Mouse (Mus musculus) intestine, embryonic 15.5 days (tissue): ENCODE data around the gene Gm17079. TPM values are rescaled to one million over a fixed set of nuclear protein-coding genes. Genes with fewer than 3 reads are reported as not detected.
"Not testable (repeated sequence)": the region's sequence is repeated elsewhere in the genome, so short reads cannot be mapped to it uniquely, and the experiment has no call there.

Experiments
- ATAC-seq: fragments of 200-750 bp; cut with Nextera tagmentation; 2 replicates; pipeline ENCODE4 v1.8.0; 2017; ENCODE audit warnings: moderate TSS enrichment, moderate library complexity
- H3K27ac ChIP-seq: fragments of 300-500 bp; sonication (generic); 2 replicates; pipeline ENCODE4 v1.5.1; 2015; ENCODE audit warnings: mild to moderate bottlenecking, inconsistent platforms
- H3K27me3 ChIP-seq: fragments of 300-500 bp; sonication (generic); replicated peaks from 2 replicates; pipeline ENCODE4 v1.6.1; 2015; ENCODE audit warnings: inconsistent platforms
- H3K36me3 ChIP-seq: fragments of 300-500 bp; sonication (generic); 2 replicates; pipeline ENCODE4 v1.6.1; 2015; ENCODE audit warnings: inconsistent platforms
- H3K4me1 ChIP-seq: fragments of 300-500 bp; sonication (generic); replicated peaks from 2 replicates; pipeline ENCODE4 v1.6.1; 2015; ENCODE audit warnings: inconsistent platforms
- H3K4me2 ChIP-seq: fragments of 300-500 bp; sonication (generic); replicated peaks from 2 replicates; pipeline ENCODE4 v1.6.1; 2015; ENCODE audit warnings: mild to moderate bottlenecking, inconsistent platforms
- H3K4me3 ChIP-seq: fragments of 300-500 bp; sonication (generic); replicated peaks from 2 replicates; pipeline ENCODE4 v1.5.1; 2015; ENCODE audit warnings: inconsistent platforms
- H3K9ac ChIP-seq: fragments of 300-500 bp; sonication (generic); 2 replicates; pipeline ENCODE4 v1.6.1; 2015; ENCODE audit warnings: inconsistent platforms
- H3K9me3 ChIP-seq: fragments of 300-500 bp; sonication (generic); 2 replicates; pipeline ENCODE4 v1.6.1; 2016; ENCODE audit warnings: inconsistent platforms
- WGBS: fragments of 180-500 bp; shearing (Covaris S2); methylation state at CpG from one replicate; pipeline ENCODE4 v1.1.7; 2015; 5-methylcytosine and 5-hydroxymethylcytosine counted together
- polyA plus RNA-seq: library from polyadenylated mRNA; unstranded; fragments of >200 nt; fragmentation: Nextera tagmentation; extraction: Ambion mirVana; gene quantifications from 2 replicates; pipeline ENCODE4 v1.2.1, GENCODE M21; 2015

Gm17079 gene
- polyA plus RNA-seq, result not detected in 2 replicates

GRCm38 (mm10) chr14:51695368-51695767 is at the start of gene Gm17079:
Gene Gm17079 (minus strand): TSS chr14:51695468.
- not testable (repeated sequence) for H3K9me3 ChIP-seq, H3K36me3 ChIP-seq, ATAC-seq, H3K9ac ChIP-seq, H3K4me3 ChIP-seq, H3K4me1 ChIP-seq, H3K27ac ChIP-seq, H3K27me3 ChIP-seq, H3K4me2 ChIP-seq
- 85% methylated on average over 2 of the region's 2 CpGs for WGBS

- Histone ChIP-seq H3K4me1 (peaks cover 9% of the 10 kb centered on the region; the same call in 1 of the 2 replicates), H3K9ac (peak overlapping the region; percentile 30; the same call in 1 of the 2 replicates), H3K9me3 (no peaks in the 10 kb centered on the region), H3K4me3 (peak overlapping the region; percentile 41), H3K27me3 (peaks cover 38% of the 10 kb centered on the region), H3K27ac (no peak overlapping the region), H3K4me2 (peak overlapping the region; percentile 86), H3K36me3 (no peaks in the 10 kb centered on the region)
- peak; percentile 55; the same call in 1 of the 2 replicates for ATAC-seq
- under 1% methylated on average over 42 of the region's 42 CpGs for WGBS
These were observed 45.3 kb upstream of the Gm17079 start for GRCm38 (mm10) chr14:51740347-51741170.

GRCm38 (mm10) chr14:51739150-51739993 is 44.1 kb upstream of the Gm17079 start:
- H3K9me3 ChIP-seq, result no peaks in the 10 kb centered on the region
- peaks cover 38% of the 10 kb centered on the region for H3K27me3 ChIP-seq
- H3K36me3 ChIP-seq, result no peaks in the 10 kb centered on the region
- 3% methylated on average over 24 of the region's 24 CpGs for WGBS
- ATAC-seq, result no peak
- no peak overlapping the region for H3K4me3 ChIP-seq
- no peak overlapping the region for H3K27ac ChIP-seq
- H3K4me2 ChIP-seq, result peak overlapping the region; percentile 86
- peaks cover 9% of the 10 kb centered on the region; the same call in 1 of the 2 replicates for H3K4me1 ChIP-seq
- no peak overlapping the region for H3K9ac ChIP-seq

- H3K9me3 ChIP-seq, result no peaks in the 10 kb centered on the region
- H3K9ac ChIP-seq, result no peak overlapping the region
- H3K36me3 ChIP-seq, result no peaks in the 10 kb centered on the region
- peaks cover 9% of the 10 kb centered on the region; the same call in 1 of the 2 replicates for H3K4me1 ChIP-seq
- ATAC-seq, result no peak
- peak overlapping the region; percentile 40 for H3K4me2 ChIP-seq
- H3K27me3 ChIP-seq, result peaks cover 38% of the 10 kb centered on the region
- H3K27ac ChIP-seq, result no peak overlapping the region
- WGBS, result 4% methylated on average over 29 of the region's 29 CpGs
- no peak overlapping the region for H3K4me3 ChIP-seq
These were observed 43.3 kb upstream of the Gm17079 start for GRCm38 (mm10) chr14:51738411-51739149.

- H3K4me2 ChIP-seq, result no peak overlapping the region
- peaks cover 9% of the 10 kb centered on the region; the same call in 1 of the 2 replicates for H3K4me1 ChIP-seq
- H3K4me3 ChIP-seq, result no peak overlapping the region
- 17% methylated on average over 12 of the region's 12 CpGs for WGBS
- peaks cover 38% of the 10 kb centered on the region for H3K27me3 ChIP-seq
- H3K27ac ChIP-seq, result no peak overlapping the region
- no peak overlapping the region for H3K9ac ChIP-seq
- no peaks in the 10 kb centered on the region for H3K9me3 ChIP-seq
- no peaks in the 10 kb centered on the region for H3K36me3 ChIP-seq
- no peak for ATAC-seq
These were observed 42.7 kb upstream of the Gm17079 start for GRCm38 (mm10) chr14:51737967-51738366.

GRCm38 (mm10) chr14:51717083-51717482 is 21.8 kb upstream of the Gm17079 start, which contains the start of gene Gm5800:
Gene Gm5800 (minus strand): TSS chr14:51717183.
- no peak within 1 kb of the TSS for H3K9ac ChIP-seq
- ATAC-seq, result no peak
- no peak within 1 kb of the TSS for H3K4me3 ChIP-seq
- H3K4me1 ChIP-seq, result no peaks in the 10 kb centered on the region
- no peak within 1 kb of the TSS for H3K27ac ChIP-seq
- no peaks in the 10 kb centered on the region for H3K27me3 ChIP-seq
- H3K36me3 ChIP-seq, result no peaks in the 10 kb centered on the region
- H3K9me3 ChIP-seq, result no peaks in the 10 kb centered on the region
- H3K4me2 ChIP-seq, result no peak within 1 kb of the TSS
- 38% methylated on average over 1 of the region's 1 CpGs for WGBS

GRCm38 (mm10) chr14:51677269-51677668 is 18.0 kb downstream of the Gm17079 start:
- no peak overlapping the region for H3K27ac ChIP-seq
- WGBS, result 90% methylated on average over 5 of the region's 5 CpGs
- ATAC-seq, result no peak

More at GRCm38 (mm10) chr14:51677269-51677668, 18.0 kb downstream of the Gm17079 start:
- Histone ChIP-seq H3K9ac (no peak overlapping the region), H3K27me3 (no peaks in the 10 kb centered on the region), H3K4me1 (no peaks in the 10 kb centered on the region), H3K9me3 (no peaks in the 10 kb centered on the region), H3K36me3 (no peaks in the 10 kb centered on the region), H3K4me3 (no peak overlapping the region), H3K4me2 (no peak overlapping the region)

Other genes with a start within 250 kb of the Gm17079 start
- not detected in 2 replicates for gene Vmn2r89, start 243.6 kb downstream of the Gm17079 start, polyA plus RNA-seq
- not detected in 2 replicates for gene Gm5622, start 142.7 kb downstream of the Gm17079 start, polyA plus RNA-seq
- gene Gm17175, start 121.4 kb downstream of the Gm17079 start, polyA plus RNA-seq, result not detected in 2 replicates
- not detected in 2 replicates for gene Gm17174, start 103.3 kb downstream of the Gm17079 start, polyA plus RNA-seq
- not detected in 2 replicates for gene Gm17078, start 84.2 kb downstream of the Gm17079 start, polyA plus RNA-seq
- not detected in 2 replicates for gene Gm4181, start 59.8 kb downstream of the Gm17079 start, polyA plus RNA-seq
- gene Gm5800, start 21.7 kb upstream of the Gm17079 start, polyA plus RNA-seq, result not detected in 2 replicates
- gene Ang4, start 78.1 kb upstream of the Gm17079 start, polyA plus RNA-seq, result 2.9 and 3.5 TPM in 2 replicates
- not detected in 2 replicates for gene AY358078, start 104.6 kb upstream of the Gm17079 start, polyA plus RNA-seq
- gene Ear6, start 158.2 kb upstream of the Gm17079 start, polyA plus RNA-seq, result 0.35 TPM in 1 of 2 replicates, not detected in the other
- gene Mettl17, start 189.4 kb upstream of the Gm17079 start, polyA plus RNA-seq, result 45.4 and 45.5 TPM in 2 replicates
- gene Slc39a2, start 197.4 kb upstream of the Gm17079 start, polyA plus RNA-seq, result 0.96 and 1.0 TPM in 2 replicates
- 52.2 and 60.1 TPM in 2 replicates for gene Ndrg2, start 218.7 kb upstream of the Gm17079 start, polyA plus RNA-seq
- not detected in 2 replicates for gene Tppp2, start 223.0 kb upstream of the Gm17079 start, polyA plus RNA-seq
- not detected in 2 replicates for gene Rnase13, start 227.3 kb upstream of the Gm17079 start, polyA plus RNA-seq